Mouse (Mus musculus) heart, postnatal 0 days (tissue): ENCODE results near the gene Ring1. TPM values are rescaled to one million over a fixed set of nuclear protein-coding genes. Genes with fewer than 3 reads are reported as not detected.

Experiments
- ATAC-seq: fragments of 200-750 bp; cut with Nextera tagmentation; 2 replicates; pipeline ENCODE4 v1.8.0; 2017; ENCODE audit warnings: low read depth, moderate number of reproducible peaks, moderate library complexity; ENCODE audit not compliant: insufficient read depth
- DNase-seq: peaks from one replicate; pipeline ENCODE4 v3.0.0-alpha.2; 2016; ENCODE audit warnings: low spot score
- H3K27ac ChIP-seq: fragments of 300-500 bp; sonication (generic); 2 replicates; pipeline ENCODE4 v1.5.1; 2014; ENCODE audit warnings: low read depth, mild to moderate bottlenecking
- H3K27me3 ChIP-seq: fragments of 300-500 bp; sonication (generic); 2 replicates; pipeline ENCODE4 v1.6.1; 2014; ENCODE audit warnings: low read length, mixed read lengths; ENCODE audit not compliant: control insufficient read depth, insufficient read depth
- H3K36me3 ChIP-seq: fragments of 300-500 bp; sonication (generic); replicated peaks from 2 replicates; pipeline ENCODE4 v1.6.1; 2014; ENCODE audit warnings: low read length, mixed read lengths; ENCODE audit not compliant: control insufficient read depth, insufficient read depth
- H3K4me1 ChIP-seq: fragments of 300-500 bp; sonication (generic); 2 replicates; pipeline ENCODE4 v1.6.1; 2014; ENCODE audit warnings: antibody characterized with exemption; ENCODE audit not compliant: control insufficient read depth, insufficient read depth
- H3K4me2 ChIP-seq: fragments of 300-500 bp; sonication (generic); 2 replicates; pipeline ENCODE4 v1.6.1; 2014; ENCODE audit warnings: low read depth, mild to moderate bottlenecking, low read length, moderate library complexity
- H3K4me3 ChIP-seq: fragments of 300-500 bp; sonication (generic); 2 replicates; pipeline ENCODE4 v1.5.1; 2014; ENCODE audit warnings: low read depth, low read length
- H3K9ac ChIP-seq: fragments of 300-500 bp; sonication (generic); replicated peaks from 2 replicates; pipeline ENCODE4 v1.6.1; 2014; ENCODE audit warnings: low read depth, low read length, mixed read lengths
- H3K9me3 ChIP-seq: fragments of 300-500 bp; sonication (generic); replicated peaks from 2 replicates; pipeline ENCODE4 v1.6.1; 2016; ENCODE audit warnings: low read length; ENCODE audit not compliant: control insufficient read depth
- CTCF ChIP-seq: IDR thresholded peaks from 2 replicates; pipeline ENCODE4 v1.5.1; 2016; ENCODE audit warnings: antibody characterized with exemption, control low read depth, low read depth
- EP300 ChIP-seq: IDR thresholded peaks from 2 replicates; pipeline ENCODE4 v1.6.1; 2016; ENCODE audit warnings: antibody characterized with exemption, low read depth
- WGBS: fragments of 180-500 bp; shearing (Covaris S2); extraction: QIAGEN DNeasy Blood & Tissue Kit; methylation state at CpG from one replicate; pipeline ENCODE4 v1.1.7; 2014; 5-methylcytosine and 5-hydroxymethylcytosine counted together
- polyA plus RNA-seq: library from polyadenylated mRNA; unstranded; fragments of >200 nt; fragmentation: Nextera tagmentation; extraction: Ambion mirVana; gene quantifications from 2 replicates; pipeline ENCODE4 v1.2.1, GENCODE M21; 2015
- total RNA-seq: library from RNA; depleted of rRNA; stranded (reverse); fragments of >200 nt; gene quantifications from 2 replicates; pipeline ENCODE4 v1.2.3, GENCODE M21; 2014; ENCODE audit warnings: low replicate concordance

Ring1 gene
- total and polyA plus RNA-seq, 2 experiments from 2014 or later: 10.3 to 22.5 TPM

DNA sequence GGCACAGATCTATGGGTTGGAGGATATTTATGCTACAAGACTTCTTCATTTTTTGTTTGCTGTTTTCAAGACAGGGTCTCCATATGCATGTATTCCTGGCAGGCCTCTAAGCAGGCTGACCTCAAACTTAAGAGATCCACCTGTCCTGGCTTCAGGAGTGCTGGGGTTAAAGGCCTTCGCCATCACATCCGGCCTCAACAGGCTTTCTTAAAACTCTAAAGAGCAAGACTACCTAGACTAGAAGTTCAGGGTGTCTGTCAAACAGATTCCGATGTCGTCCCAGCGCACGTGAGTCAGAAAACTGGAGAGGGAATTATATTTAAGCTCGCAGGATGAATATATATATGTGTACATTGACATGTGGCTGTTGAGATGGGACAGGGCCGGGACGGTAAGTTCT lies 802 bp downstream of the Ring1 start:
- peaks cover 13% of the 10 kb centered on the region for H3K36me3 ChIP-seq
- H3K9me3 ChIP-seq: 0 out of 2 replicates have a peak, but pooled peaks cover 4% of the 10 kb centered on the region
- peak overlapping the region; percentile 76 for H3K4me3 ChIP-seq
- peak overlapping the region; percentile 97 for H3K4me2 ChIP-seq
- 61% methylated on average over 9 of the region's 9 CpGs for WGBS
- H3K9ac ChIP-seq: peak overlapping the region; percentile 89; the same call in 1 of the 2 replicates
- TF ChIP-seq CTCF (no peak), EP300 (no peak)
- H3K4me1 ChIP-seq: peaks cover 22% of the 10 kb centered on the region
- ATAC-seq (no peak), DNase-seq (no peak)
- no peaks in the 10 kb centered on the region for H3K27me3 ChIP-seq
- H3K27ac ChIP-seq: peak overlapping the region; percentile 85; the same call in 1 of the 2 replicates

- Histone ChIP-seq H3K4me3 (no peak overlapping the region), H3K9ac (no peak overlapping the region), H3K4me1 (peaks cover 22% of the 10 kb centered on the region), H3K4me2 (no peak overlapping the region), H3K9me3 (0 out of 2 replicates have a peak, but pooled peaks cover 4% of the 10 kb centered on the region), H3K36me3 (0 out of 2 replicates have a peak, but pooled peaks cover 11% of the 10 kb centered on the region), H3K27me3 (no peaks in the 10 kb centered on the region), H3K27ac (no peak overlapping the region)
- WGBS: 96% methylated on average over 20 of the region's 20 CpGs
- ATAC-seq (no peak), DNase-seq (no peak)
- no peak for TF ChIP-seq EP300
- TF ChIP-seq CTCF: no peak
Observed at GRCm38 (mm10) chr17:34022987-34023386, 1.5 kb downstream of the Ring1 start.

DNA sequence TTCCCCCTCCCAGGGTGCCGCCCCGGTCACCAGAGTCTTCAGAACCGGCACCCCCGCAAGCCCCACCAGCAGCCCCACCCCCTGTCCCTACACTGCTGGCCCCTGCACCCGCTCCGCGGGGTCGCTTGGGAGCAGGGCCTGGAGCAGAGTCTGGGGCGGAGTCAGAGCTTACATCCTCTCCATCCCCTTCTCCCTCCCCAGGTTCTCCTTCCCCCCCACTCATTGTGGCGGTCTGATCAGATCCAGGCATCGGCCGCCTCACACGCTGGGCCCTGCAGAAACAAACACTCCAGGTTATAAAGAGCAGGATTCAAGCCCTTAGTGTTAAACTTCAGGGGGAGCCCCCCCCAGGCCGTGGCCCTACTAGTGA lies 2.1 kb downstream of the Ring1 start:
- TF ChIP-seq EP300 (no peak), CTCF (no peak)
- no peak for DNase-seq
- Histone ChIP-seq H3K9ac (no peak overlapping the region), H3K4me3 (no peak overlapping the region), H3K4me1 (peaks cover 22% of the 10 kb centered on the region), H3K27me3 (no peaks in the 10 kb centered on the region), H3K4me2 (no peak overlapping the region), H3K9me3 (0 out of 2 replicates have a peak, but pooled peaks cover 4% of the 10 kb centered on the region), H3K36me3 (0 out of 2 replicates have a peak, but pooled peaks cover 11% of the 10 kb centered on the region), H3K27ac (no peak overlapping the region)
- no peak for ATAC-seq
- 90% methylated on average over 14 of the region's 14 CpGs for WGBS

GRCm38 (mm10) chr17:34021539-34022413 lies 2.7 kb downstream of the Ring1 start:
- peaks cover 15% of the 10 kb centered on the region for H3K4me1 ChIP-seq
- H3K9me3 ChIP-seq: 0 out of 2 replicates have a peak, but pooled peaks cover 4% of the 10 kb centered on the region
- TF ChIP-seq CTCF: no peak
- TF ChIP-seq EP300: no peak
- H3K9ac ChIP-seq: no peak overlapping the region
- H3K27me3 ChIP-seq: no peaks in the 10 kb centered on the region
- H3K4me3 ChIP-seq: no peak overlapping the region
- 93% methylated on average over 22 of the region's 23 CpGs for WGBS
- no peak overlapping the region for H3K4me2 ChIP-seq
- ATAC-seq: no peak
- 0 out of 2 replicates have a peak, but pooled peaks cover 11% of the 10 kb centered on the region for H3K36me3 ChIP-seq
- DNase-seq: no peak
- no peak overlapping the region for H3K27ac ChIP-seq

- no peak overlapping the region for H3K4me3 ChIP-seq
- H3K4me1 ChIP-seq: no peaks in the 10 kb centered on the region
- no peaks in the 10 kb centered on the region for H3K27me3 ChIP-seq
- no peaks in the 10 kb centered on the region for H3K9me3 ChIP-seq
- ATAC-seq (no peak), DNase-seq (no peak)
- 93% methylated on average over 8 of the region's 8 CpGs for WGBS
- no peak overlapping the region for H3K9ac ChIP-seq
- no peak overlapping the region for H3K27ac ChIP-seq
- H3K36me3 ChIP-seq: no peaks in the 10 kb centered on the region
- TF ChIP-seq EP300: no peak
- TF ChIP-seq CTCF: no peak
- H3K4me2 ChIP-seq: no peak overlapping the region
Observed at GRCm38 (mm10) chr17:34013436-34013835, 11.0 kb downstream of the Ring1 start.

DNA sequence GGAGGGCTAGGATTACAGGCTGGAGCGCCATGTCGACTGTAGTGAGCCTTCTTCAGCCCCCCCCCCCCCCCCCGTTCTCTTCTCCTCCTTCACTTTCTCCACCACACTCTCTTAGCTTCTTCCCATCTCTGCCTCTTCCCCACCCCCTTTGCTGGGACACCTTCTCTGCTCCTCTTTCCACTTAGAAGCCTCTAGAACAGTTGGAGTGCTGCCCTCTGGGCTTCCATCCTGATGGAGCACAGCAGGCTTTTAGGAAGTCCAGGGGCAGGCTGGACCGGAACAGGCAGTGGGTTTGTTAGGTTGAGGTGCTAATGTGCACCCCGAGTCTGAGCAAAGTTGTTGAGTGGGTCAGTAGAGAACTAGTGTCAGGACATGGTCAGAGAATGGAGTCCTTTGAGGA lies 14.3 kb downstream of the Ring1 start:
- Histone ChIP-seq H3K9ac (no peak overlapping the region), H3K4me2 (no peak overlapping the region), H3K27ac (no peak overlapping the region), H3K36me3 (no peaks in the 10 kb centered on the region), H3K4me3 (no peak overlapping the region), H3K27me3 (no peaks in the 10 kb centered on the region), H3K9me3 (0 out of 2 replicates have a peak, but pooled peaks cover 4% of the 10 kb centered on the region), H3K4me1 (no peaks in the 10 kb centered on the region)
- DNase-seq (no peak), ATAC-seq (no peak)
- no peak for TF ChIP-seq EP300
- TF ChIP-seq CTCF: no peak
- 53% methylated on average over 5 of the region's 5 CpGs for WGBS
